Mouse (Mus musculus): ENCODE data around the gene Ecm2.

The Ecm2 gene

DNA sequence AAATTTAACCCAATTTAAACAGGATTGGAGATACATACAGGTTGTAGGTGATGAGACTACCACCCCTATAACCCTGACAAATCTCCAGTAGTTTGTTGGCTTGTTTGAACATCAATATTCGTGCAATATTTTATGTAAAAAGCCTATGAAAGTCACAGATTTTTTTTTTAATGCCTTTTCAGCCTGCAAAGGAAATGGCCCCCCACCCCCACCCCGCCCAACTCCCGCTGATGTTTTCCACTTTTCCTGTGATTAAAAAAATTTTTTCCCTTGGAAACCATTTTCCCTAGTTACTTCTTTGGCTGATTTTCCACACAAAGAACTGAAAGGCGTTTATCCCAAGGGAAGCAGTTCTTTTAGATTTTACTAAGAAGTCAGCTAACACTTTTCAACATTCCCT is at the start of gene Ecm2:
Gene Ecm2 (plus strand): TSS at position 301 of the 400 bp plus-strand sequence.
- no peak for DNase-seq

DNA sequence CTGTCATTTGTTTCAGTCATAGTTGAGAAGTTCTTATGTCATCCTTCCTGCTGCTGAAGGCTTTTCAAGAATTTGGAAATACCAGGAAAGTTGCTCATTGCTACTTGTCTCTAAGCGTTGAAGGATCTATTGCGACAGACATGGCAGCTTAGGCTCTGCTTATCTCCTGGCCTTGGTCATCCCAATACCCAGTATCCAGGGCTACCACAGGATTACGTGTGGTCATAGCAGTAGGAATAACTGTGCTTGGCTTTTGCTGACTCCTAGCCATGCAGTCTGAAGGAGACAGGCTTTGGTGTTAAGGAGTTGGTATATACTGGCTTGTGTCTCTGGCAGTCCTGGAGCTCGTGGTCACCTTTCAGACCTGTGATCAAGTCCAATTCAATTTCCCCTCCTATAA is 44.3 kb upstream of the Ecm2 start:
- DNase-seq: no peak

DNA sequence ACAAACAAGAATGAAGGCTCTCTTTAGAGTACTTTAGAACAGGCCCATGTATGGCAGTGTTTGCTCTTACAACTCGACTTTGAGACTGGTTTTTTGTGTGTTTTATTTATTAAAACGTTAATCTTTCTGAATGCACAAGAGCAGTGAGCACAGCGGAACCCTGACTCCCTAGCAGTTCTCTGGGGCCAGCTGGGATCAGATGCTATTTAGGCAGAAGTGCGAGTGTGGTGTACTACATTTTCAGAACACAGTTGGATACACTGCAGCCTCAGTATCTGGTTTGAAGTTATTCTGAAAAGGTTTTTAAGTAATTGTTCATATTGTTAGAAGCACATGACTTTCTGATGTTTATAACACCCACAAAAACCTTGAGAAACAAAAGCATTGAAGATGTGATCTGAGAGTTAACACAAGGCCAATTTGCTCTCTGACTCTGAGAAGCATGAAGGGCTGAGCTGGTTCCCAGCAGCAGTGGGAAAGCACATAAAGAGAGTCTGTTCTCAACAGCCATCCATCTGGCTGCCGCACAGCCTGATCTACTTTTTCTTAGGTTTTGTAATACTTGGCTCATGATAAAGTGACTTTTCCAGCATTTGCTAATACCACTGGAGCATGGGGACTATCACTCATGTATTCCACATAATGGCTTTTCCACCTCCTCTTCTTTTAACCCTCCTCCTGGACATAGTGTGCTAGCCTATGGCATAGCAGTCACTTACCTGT is 43.8 kb upstream of the Ecm2 start:
- no peak for DNase-seq

DNA sequence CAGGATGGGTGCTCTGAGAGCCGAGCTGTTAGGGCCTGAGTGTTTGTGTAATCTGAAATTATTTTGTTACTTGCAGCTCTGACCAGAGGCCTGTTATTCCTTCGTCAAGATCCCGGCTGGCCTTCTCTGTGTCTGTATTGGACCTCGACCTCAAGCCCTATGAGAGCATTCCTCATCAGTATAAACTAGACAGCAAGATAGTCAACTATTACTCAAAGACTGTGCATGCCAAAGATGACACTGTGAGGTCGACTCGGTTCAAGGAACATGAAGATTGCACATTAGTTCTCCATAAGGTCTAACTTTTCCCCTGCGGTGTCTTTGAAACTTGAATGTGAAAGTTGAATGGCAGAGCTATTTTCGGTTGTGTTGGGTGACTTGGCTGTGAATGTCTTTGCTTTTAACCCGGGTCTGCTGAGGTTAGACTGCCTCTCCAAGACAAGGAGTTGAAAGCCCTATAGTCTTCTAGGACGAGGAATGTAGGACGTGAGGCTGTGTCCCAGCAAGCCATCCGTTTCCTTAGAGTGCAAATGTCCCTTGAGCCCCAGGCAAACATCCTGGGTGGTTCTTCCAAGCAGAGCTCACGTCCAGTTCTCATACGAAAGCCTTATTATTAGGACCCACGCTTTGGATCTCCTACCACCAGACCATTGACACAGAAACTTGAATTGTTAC is 43.0 kb upstream of the Ecm2 start:
- DNase-seq: peak; percentile 66 to 80

DNA sequence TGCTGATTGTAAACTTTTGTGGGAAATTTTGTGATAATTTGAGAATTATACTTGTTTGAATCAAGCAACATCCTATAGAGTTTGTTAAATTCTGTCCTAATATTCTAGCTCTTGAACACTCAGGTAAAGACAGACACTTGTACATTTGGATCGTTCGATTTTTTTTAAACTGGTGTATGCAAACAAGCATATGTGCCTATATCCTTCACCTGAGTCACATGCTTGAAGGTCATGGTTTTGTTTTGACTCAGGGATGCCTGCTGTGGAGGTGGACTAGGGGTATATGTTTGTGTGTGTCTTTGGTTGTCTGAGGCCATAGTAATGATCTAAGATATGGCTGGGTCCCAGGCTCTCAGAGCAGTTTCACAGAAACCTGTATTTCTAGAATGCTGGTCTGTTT is 41.7 kb upstream of the Ecm2 start:
- DNase-seq: no peak

DNA sequence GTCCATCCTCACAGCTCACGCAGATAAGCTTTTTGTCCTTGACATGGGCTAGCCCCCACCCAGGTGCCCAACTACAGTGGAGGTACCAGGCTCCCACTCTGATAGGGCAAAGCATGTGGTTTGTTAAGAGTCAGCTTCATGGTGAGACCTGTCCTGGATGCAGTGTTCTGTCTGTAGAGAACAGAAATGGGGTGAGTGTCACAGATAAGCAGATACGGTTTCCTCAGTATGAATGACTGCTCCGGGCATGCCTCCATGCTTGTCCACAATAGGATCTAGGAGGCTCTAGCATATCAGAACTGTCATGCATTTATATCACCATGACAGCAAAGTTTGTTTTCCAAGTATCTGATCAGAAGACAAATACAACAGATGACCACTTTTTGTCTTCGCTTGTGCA is 38.7 kb upstream of the Ecm2 start:
- no peak for DNase-seq

DNA sequence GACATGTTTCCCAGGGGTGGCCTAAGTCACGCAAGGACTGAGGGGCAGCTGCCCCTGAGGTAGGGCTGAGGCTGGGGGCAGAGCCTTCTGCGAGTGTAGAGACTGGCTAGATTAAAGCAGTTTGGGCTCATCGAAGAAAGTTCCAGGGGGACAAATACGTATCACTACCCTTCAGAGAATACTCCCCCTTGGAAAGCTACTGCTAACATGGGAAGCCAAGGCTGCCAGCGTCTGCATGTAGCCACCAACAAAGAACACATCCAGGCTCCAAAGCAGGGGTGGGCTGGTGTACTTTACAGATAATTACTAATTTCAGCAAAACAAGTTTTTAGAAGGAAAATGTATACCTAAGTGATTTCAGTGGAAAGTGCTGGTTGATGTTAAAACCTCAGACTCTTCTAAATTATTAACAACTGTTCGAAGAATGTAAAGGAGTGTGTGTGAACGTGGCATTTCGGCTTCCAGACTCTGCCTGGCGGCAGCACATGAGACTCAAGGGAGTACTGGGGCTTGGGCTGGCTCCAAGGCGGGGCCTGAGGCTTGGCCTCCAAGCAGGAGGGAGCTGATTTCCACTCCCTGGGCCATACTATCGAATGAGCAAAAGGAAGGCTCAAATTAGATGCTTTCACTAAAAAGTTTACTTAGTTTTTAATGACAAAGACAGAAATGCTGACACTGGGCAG is 38.1 kb upstream of the Ecm2 start:
- peak; percentile 39 to 64 for DNase-seq

DNA sequence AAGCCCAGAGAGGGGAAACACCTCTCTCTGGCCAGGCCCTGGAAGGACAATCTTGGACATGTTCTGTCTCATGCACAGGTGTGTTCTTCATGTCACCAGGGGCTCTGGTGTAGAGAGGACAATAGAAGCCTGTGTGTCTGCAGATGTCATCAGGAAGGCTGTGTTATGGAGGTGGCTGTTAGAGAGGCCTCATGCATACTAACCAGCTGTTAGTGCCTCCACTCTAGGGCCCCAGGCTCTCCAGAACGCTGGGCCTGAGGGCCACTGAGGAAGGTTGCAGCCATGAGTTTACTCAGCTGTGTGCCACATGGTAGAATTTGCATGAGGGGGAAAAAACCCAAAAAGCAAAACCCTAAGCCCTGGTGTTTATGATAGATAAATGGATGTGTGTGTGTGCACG is 37.0 kb upstream of the Ecm2 start:
- DNase-seq: no peak

DNA sequence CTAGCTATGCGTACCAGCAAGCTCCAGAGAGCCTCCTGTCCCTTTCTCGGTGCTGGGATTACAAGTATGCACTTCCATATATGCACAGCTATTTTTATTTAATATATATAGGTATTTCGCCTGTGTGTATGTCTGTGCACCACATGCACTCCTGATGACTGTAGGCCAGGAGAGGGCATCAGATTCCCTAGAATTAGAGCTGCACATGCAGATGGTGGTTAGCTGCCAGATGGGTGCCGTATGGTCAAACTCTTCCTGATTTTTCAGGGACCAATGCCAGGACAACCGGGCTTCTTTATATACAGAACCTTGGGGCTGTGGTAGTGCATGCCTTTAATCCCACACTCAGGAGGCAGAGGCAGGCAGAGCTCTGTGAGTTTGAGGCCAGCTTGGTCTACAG is 35.6 kb upstream of the Ecm2 start:
- DNase-seq: no peak

DNA sequence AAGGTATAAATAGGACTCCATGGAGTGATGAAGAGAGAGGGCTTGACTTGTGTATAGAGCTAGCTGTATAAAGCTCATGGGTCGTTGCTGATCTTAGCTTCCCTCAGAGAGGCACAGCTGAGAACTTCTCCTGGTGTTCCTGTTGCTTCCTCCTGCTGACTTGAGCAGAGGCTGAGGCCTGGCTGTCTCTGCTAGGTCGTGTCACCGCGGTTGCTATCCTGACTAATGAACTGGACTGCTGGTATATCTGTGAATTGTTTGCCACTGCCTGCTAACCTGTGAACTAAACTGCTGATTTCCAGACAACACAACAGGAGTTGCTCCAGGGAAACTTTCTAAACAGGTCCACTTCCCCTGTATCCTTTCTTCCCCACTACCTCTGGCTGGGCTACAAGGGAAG is 34.3 kb upstream of the Ecm2 start:
- DNase-seq: no peak

DNA sequence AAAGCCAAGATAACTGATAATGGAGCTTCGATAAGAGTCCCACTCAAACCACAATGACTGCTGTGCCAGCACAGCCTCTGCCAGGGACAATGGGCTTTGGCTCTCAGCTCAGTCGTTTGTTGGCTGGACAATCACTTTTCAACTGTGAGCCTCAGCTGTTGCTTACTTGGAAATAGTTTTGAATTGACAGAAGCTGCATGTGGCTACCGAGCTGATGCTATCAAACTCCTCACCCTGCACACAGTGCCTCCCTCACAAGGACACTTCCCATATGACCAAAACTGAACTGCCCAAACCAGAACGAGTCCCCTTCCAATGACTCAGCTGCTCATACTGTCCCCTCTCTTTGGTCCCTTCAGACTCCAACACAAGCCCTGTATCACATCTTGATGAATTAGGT is 33.8 kb upstream of the Ecm2 start:
- DNase-seq: no peak

DNA sequence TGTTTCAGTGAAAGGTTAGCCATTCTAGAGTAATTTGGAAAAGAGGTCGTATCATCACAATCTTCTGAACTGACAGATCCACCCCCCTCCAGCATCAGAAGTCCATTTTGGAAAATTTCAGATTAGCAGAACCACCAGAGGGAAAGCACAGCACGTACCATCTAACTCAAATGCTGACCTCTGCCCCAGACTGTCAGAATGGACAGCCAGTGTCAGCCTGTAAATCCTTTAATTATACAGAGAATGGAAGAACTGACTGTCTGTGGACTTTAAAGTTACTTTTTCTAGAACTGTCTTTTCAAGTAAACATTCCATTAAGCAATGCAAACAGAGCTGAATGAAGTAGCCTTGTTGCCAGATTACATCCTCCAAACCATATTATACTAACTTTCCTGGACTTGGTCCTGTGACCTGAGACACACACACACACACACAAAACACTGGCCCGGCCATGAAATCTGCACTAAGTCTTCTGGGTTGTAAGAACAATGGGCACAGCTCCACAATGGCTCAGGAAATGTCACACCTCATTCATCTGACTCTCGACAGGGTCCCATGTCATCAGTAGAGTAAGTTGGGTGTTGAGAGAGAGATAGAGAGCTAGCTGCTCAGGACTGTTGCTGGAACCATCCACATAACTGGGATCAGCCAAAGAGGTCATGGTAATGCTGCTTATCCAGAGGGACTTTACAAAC is 32.5 kb upstream of the Ecm2 start:
- DNase-seq: no peak

DNA sequence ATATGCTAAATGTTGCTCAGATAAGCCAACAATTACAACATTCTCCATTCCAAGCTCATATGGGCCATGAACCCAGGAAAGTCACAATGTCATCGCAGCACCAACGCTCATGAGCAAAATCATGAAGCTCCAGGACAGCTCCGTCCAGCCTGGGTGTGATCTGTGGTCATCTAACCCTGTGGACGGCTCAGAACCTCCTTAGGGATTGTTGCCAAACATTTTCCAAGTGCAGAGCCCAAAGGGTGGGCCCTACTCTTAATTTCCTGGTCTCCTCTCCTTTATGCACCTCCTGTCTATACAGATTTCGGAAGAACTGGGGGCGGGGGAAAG is 32.0 kb upstream of the Ecm2 start:
- DNase-seq: no peak

DNA sequence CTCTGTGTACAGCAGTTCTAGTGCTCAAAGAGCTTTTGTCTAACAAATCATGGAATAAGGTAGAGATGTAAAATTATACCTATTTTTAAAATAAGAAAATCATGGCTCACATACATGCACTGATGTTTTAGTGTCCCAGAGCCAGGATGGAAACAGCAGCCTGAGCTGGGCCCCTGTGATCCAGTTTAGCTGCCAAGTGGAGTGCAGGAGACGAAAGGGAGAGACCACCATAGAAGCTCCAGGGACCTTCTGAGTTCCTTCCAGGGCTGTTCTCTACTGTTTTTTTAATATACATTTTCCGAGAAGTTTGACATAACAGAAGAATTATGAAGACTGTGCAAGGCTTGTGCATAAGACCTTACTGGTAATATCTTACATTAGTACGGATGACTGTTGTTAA is 26.7 kb upstream of the Ecm2 start:
- no peak for DNase-seq

DNA sequence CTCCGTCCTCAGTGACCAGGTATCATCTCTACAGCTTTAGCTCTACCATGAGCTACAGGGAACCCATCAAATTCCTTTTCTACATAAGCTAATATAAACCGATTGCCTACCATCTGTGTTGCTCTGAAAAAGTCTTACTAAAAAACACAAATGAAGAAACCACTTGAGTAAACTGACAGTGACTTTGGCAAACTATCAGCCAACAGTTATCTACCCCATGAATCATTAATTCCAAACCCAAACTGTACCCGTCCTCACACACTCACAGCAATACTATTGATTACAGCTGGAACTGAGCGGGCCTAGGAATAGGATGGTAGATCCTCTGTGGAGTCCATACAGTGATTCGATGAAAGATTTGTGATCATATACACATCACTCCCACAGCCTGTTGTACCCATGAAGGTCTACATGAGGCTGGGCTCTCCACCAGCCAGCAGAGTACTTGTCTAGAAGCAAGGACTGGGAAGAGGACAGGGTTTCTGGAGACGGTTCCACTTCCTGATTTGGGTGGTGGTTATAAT is 25.7 kb upstream of the Ecm2 start:
- no peak for DNase-seq

DNA sequence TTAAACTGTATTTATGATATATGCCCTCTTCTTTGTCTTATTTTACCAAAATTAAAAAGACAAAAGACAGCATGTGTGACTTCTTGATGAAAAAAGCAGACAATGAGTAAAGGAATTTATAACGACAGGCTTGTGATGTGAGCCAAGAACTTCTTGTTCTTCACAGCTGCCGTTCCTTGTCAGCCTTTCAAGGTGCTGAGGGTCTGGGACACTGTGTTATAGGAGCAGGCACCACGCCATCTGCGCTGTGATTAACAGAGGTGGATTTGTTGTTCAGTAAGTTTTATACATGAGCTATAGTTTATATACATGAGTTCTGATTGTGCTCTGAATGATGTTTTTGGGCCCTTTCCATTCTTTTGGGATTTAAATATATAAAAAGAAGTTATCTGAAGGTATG is 25.2 kb upstream of the Ecm2 start:
- no peak for DNase-seq

DNA sequence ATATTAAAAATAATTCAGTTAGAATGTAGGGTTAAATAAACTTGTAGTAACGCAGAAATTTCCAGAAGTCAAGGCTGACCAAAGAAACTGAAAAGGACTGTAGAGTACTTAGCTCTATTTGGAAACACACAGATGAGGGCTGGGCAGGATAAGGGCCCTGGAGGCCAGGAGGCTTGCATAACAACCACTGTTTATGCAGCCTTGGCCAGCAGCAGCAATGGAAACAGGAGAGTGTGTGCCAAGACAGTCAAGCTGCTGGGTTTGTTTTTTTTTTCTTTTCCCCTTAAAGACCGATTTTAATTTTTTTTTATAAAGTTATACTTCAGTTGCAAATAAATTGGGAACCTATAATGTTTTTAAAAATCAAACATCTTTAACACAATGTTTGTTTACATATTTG is 24.6 kb upstream of the Ecm2 start:
- DNase-seq: peak; percentile 70 to 91

DNA sequence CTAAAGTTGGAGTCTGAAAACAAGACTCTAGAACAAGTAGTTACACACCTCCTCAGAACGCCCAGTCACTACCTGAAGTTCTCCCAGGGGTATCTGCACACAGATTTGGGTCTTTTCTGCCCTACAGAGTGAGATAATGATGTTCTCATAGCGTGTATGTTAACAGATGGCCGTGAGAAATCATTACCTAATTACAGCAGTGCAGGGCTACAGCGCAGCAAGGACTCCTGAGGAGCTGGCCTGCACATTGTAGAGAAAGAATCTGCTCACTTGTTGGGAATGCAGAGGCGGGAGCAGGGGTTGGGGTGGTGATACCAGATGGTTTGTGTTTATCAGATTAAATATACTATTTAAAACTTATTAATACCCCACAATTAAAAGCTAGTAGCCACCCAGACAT is 24.1 kb upstream of the Ecm2 start:
- no peak for DNase-seq

DNA sequence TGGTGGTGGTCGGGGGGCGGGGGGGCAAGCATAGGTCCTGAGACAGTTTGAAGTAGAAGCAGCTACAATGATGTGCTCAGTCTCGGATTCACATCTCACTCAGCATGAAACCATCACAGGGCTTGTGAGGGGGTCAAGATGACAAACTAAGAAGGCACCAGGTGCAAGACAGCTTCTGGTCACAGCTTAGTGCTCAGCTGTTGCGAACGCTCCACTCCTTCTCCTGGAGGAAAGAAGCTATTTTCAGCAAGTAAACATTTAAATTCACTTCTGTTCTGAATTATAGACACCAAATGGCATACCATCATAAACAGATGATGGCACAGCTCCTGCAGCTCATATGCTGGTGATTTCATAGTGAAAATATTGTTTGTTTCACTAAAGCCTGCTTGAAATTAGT is 19.2 kb upstream of the Ecm2 start:
- no peak for DNase-seq

DNA sequence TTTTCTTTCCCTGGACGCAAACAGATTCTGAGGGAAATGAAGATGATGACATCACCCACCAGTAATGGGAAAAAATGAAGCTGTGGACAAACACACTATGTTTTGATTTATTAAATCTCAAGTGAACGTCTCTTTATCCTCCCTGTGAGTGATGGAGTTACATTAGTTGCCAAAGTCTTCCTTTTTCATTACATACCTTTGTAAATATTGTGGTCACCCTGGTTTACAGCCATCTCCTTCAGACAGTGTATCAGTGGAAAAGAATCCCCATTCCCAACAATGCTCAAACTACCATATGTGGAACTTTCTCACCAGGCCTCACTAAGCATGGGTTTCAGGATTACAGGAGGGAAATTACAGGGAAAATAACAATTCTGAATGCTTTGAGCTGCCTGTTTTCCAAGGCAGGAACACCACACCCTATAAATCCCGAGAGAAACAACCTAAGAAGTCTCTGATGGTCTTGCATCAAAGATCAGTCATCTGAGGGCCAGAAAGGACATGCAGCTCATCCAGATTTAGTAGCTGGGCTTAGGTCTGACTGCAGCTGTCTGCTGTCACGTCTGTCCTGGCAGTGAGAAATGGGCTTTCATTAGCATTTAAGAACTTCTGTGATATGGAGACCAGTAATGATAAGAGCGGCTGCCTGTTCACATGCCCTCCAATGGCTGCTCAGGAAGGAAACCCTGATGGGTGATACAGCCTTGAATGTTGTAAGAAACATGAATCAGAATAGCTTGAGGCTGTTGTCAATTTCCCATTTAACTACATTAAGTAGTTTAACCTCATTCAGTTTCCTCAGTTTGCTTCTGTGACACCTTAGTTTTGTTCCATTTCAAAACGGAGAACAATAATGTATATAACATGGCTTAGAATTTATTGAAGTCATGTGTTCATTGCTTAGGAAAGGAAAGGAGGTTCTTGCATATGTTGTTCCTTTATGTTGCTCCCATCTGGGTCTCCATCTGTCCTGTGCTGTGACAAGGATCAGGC is 11.9 kb upstream of the Ecm2 start, which contains the start of gene Tes3-ps:
Gene Tes3-ps (plus strand): TSS at position 943 of the 993 bp plus-strand sequence.
- DNase-seq: no peak

DNA sequence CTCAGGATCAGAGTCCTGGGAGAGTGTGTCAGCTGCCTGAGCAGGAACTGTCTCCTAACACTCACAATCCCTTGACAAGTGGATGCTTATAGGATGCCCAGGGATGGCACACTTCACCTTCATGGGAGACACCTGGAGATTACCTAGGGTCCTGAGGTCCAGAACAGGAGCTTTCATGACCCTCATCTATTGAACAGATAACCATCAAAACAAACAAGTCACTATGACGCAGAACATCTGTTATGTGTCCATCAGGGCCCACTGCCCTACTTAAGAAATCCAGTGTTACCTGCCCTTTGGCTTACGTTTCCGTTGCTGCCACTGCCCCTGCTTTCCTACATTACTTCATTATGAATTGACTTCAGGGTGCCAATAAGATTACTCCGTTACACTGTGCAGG is 1.2 kb downstream of the Ecm2 start:
- DNase-seq: no peak

DNA sequence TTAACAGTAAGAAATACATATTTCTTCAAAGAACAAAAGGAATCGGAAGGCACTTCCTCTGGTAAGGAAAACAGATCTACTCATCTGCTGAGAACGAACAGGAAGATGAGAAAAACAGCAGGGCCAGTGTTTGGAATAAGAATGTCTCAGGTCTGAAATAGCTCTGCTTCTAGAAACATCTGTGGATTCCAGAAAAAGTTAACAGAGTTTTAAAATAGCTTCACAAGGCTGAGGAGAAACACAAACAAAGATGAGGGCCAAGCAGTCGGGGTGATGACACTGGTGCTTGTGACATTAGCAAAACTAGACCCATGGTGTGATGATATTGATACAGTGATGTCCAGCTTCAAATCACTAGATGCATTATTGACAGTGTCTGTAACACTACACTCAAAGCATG is 2.6 kb downstream of the Ecm2 start:
- DNase-seq: no peak
